Mouse (Mus musculus) spleen, adult 2 months (tissue): Measurements from ENCODE around the gene Sorbs2.

ENCODE experiments used
- CTCF ChIP-seq: fragments of 200-500 bp; IDR thresholded peaks from 2 replicates; pipeline ENCODE4 v1.5.1; 2011; ENCODE audit warnings: mild to moderate bottlenecking, inconsistent platforms; ENCODE audit not compliant: insufficient read depth, insufficient read length, insufficient replicate concordance; ENCODE audit errors: extremely low read depth
- POLR2A ChIP-seq: fragments of 200-500 bp; IDR thresholded peaks from 2 replicates; pipeline ENCODE4 v1.6.1; 2011; ENCODE audit warnings: low read depth, low read length, inconsistent platforms

DNA sequence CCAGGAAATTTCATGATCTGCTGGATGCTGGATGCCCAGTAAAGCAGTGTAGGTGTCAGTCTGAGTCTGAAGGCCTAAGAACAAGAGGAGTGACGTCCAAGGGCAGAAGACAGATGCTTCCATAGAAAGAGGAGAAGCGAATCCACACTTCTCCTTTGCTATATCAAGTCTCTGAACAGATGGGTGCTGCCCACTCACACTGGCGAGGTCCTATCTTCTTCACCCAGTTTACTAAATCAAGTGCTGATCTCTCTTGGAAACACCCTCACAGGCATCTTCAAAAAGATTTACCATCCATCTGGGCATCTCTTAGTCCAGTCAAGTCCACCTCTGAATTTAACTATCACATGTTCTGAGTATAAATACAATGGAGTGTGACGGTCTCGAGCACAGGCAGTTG, 86.1 kb downstream of the Sorbs2 start:
- TF ChIP-seq CTCF (no peak), POLR2A (no peak)
